ENCODE assay signal across 11 mouse cellular contexts in genomic region chr8:117262685-117263084, GRCm38 (mm10). TPM values are rescaled to one million over a fixed set of nuclear protein-coding genes. Genes with fewer than 3 reads are reported as not detected.
DNase-seq lines count a peak whose midpoint lies in the region; ATAC-seq and TF ChIP-seq lines count a peak whose summit lies in the region.
"Had no signal": no experiment of that assay in that cellular context is flagged by ENCODE, and none has a peak within 500 bp of the region (broad histone marks: within the 10 kb centered on the region; RNA-seq: fewer than 3 reads in every experiment).

No protein-coding gene starts in this region.

- no peak overlapping the region for H3K4me3 ChIP-seq in stomach, embryonic 16.5 days (replicated peaks; ENCODE audit: low read length)
- no peak overlapping the region for H3K4me3 ChIP-seq in stomach, postnatal 0 days (ENCODE audit: low read depth, low read length)
- no peak overlapping the region; the same call in 1 of the 2 replicates for H3K4me3 ChIP-seq in liver, embryonic 15.5 days (replicated peaks)

- H3K4me1 ChIP-seq in stomach, embryonic 16.5 days (ENCODE audit: control insufficient read depth, insufficient read depth, low read length) = peaks cover 61% of the 10 kb centered on the region
- H3K4me1 ChIP-seq in stomach, postnatal 0 days (replicated peaks; ENCODE audit: control insufficient read depth, insufficient read depth) = peaks cover 7% of the 10 kb centered on the region; the same call in 1 of the 2 replicates
- H3K4me1 ChIP-seq in liver, embryonic 15.5 days (replicated peaks) = peaks cover 87% of the 10 kb centered on the region

- ATAC-seq in stomach, embryonic 16.5 days (ENCODE audit: insufficient read depth, low FRiP score) = no peak
- ATAC-seq in stomach, postnatal 0 days (ENCODE audit: low FRiP score, low TSS enrichment) = no peak
- peak; percentile 30 for ATAC-seq in common myeloid progenitor, adult 5-6 weeks (replicated peaks; ENCODE audit: low read depth, poor library complexity, severe bottlenecking)
- no peak for ATAC-seq in liver, embryonic 15.5 days (ENCODE audit: insufficient read depth)

- no peak overlapping the region for H3K9ac ChIP-seq in stomach, embryonic 16.5 days (ENCODE audit: low read length)
- H3K9ac ChIP-seq in stomach, postnatal 0 days (ENCODE audit: low read length) = no peak overlapping the region
- peak overlapping the region; percentile 30; the same call in 1 of the 2 replicates for H3K9ac ChIP-seq in liver, embryonic 15.5 days

- no peak for TF ChIP-seq CTCF in stomach, postnatal 0 days (IDR thresholded peaks at IDR 0.05; ENCODE audit: low read depth)

- no peaks in the 10 kb centered on the region for H3K9me3 ChIP-seq in stomach, embryonic 16.5 days (replicated peaks; ENCODE audit: control insufficient read depth, low read length)
- no peaks in the 10 kb centered on the region for H3K9me3 ChIP-seq in stomach, postnatal 0 days (ENCODE audit: control insufficient read depth, low read length)
- H3K9me3 ChIP-seq in liver, embryonic 15.5 days (replicated peaks) = no peaks in the 10 kb centered on the region

- no peaks in the 10 kb centered on the region for H3K36me3 ChIP-seq in stomach, embryonic 16.5 days (ENCODE audit: control insufficient read depth, insufficient read depth, low read length)
- no peaks in the 10 kb centered on the region for H3K36me3 ChIP-seq in stomach, postnatal 0 days (ENCODE audit: control insufficient read depth, insufficient read depth, low read length)
- no peaks in the 10 kb centered on the region for H3K36me3 ChIP-seq in liver, embryonic 15.5 days (replicated peaks)

- H3K4me2 ChIP-seq in stomach, embryonic 16.5 days (ENCODE audit: low read depth, low read length) = 0 out of 2 replicates have a peak overlapping the region, but pooled peaks have one; percentile 2
- no peak overlapping the region for H3K4me2 ChIP-seq in stomach, postnatal 0 days (replicated peaks; ENCODE audit: low read depth)
- H3K4me2 ChIP-seq in liver, embryonic 15.5 days = peak overlapping the region; percentile 85

- no peak for TF ChIP-seq EP300 in stomach, postnatal 0 days (optimal IDR thresholded peaks at IDR 0.05)

- WGBS in stomach, embryonic 16.5 days = 40% methylated on average over 8 of the region's 8 CpGs
- 37% methylated on average over 8 of the region's 8 CpGs for WGBS in stomach, postnatal 0 days
- 14% methylated on average over 8 of the region's 8 CpGs for WGBS in liver, embryonic 15.5 days (ENCODE audit: insufficient replicate concordance)

- DNase-seq in stomach, postnatal 0 days (ENCODE audit: low spot score) = no peak
- no peak for DNase-seq in right cerebral cortex, postnatal 10 days (ENCODE audit: low spot score in 2 of 2)
- no peak for DNase-seq in layer of hippocampus, adult 18-20 months (ENCODE audit: low spot score in 2 of 2)
- DNase-seq in layer of hippocampus, postnatal 36 days = no peak
- DNase-seq: cerebellum, adult 8-10 months; kidney, adult 2 months; right cerebral cortex, postnatal 25 days had no signal

- H3K27ac ChIP-seq in stomach, embryonic 16.5 days (ENCODE audit: low read length) = no peak overlapping the region
- H3K27ac ChIP-seq in stomach, postnatal 0 days (replicated peaks) = no peak overlapping the region
- H3K27ac ChIP-seq in liver, embryonic 15.5 days (replicated peaks) = peak overlapping the region; percentile 57
- H3K27ac ChIP-seq: macrophage had no signal

- H3K27me3 ChIP-seq in stomach, embryonic 16.5 days (ENCODE audit: control insufficient read depth, insufficient read depth, low read length) = no peaks in the 10 kb centered on the region
- H3K27me3 ChIP-seq in stomach, postnatal 0 days (ENCODE audit: control insufficient read depth, insufficient read depth, low read length) = no peaks in the 10 kb centered on the region
- no peaks in the 10 kb centered on the region for H3K27me3 ChIP-seq in liver, embryonic 15.5 days

RNA-seq across cellular contexts. Expression of gene Cmip, which starts 5.8 kb away (rescaled TPM):
- 13.7 and 14.2 TPM in 2 replicates for polyA plus RNA-seq in stomach, embryonic 16.5 days (2015; fragmentation: Nextera tagmentation; extraction: Ambion mirVana)
- polyA plus RNA-seq in stomach, postnatal 0 days (2015; fragmentation: Nextera tagmentation; extraction: Ambion mirVana) = 19.9 and 22.9 TPM in 2 replicates
- total RNA-seq in common myeloid progenitor, adult 5-6 weeks (2017) = 20.5 and 29.0 TPM in 2 replicates
- 11.5 and 15.7 TPM in 2 replicates for polyA plus RNA-seq in liver, embryonic 15.5 days (2015; fragmentation: Nextera tagmentation; extraction: Ambion mirVana)
- total RNA-seq in layer of hippocampus, adult 18-20 months (2021) = 100 to 1,000 TPM; 275 to 296 TPM
- 100 to 1,000 TPM; 278 to 289 TPM for total RNA-seq in layer of hippocampus, postnatal 36 days (2021)
